Mouse (Mus musculus) ES-E14 (cell line): Measurements from ENCODE around the gene Icam1.

Experiments used
- CHD2 ChIP-seq: IDR thresholded peaks from 2 replicates; pipeline ENCODE4 v1.6.1; 2014; ENCODE audit warnings: mild to moderate bottlenecking, low read depth, low read length, inconsistent platforms
- HCFC1 ChIP-seq: IDR thresholded peaks from 2 replicates; pipeline ENCODE4 v1.6.1; 2012; ENCODE audit warnings: low read length, inconsistent platforms, borderline replicate concordance; ENCODE audit not compliant: insufficient read depth
- MAFK ChIP-seq: IDR thresholded peaks from 2 replicates; pipeline ENCODE4 v1.6.1; 2014; ENCODE audit warnings: mild to moderate bottlenecking, low read depth, low read length, inconsistent platforms; ENCODE audit not compliant: insufficient read depth
- ZC3H11A ChIP-seq: IDR thresholded peaks from 2 replicates; pipeline ENCODE4 v1.6.1; 2012; ENCODE audit warnings: low read depth, mild to moderate bottlenecking, inconsistent platforms, low read length, borderline replicate concordance
- ZNF384 ChIP-seq: IDR thresholded peaks from 2 replicates; pipeline ENCODE4 v1.6.1; 2012; ENCODE audit warnings: low read depth, low read length, inconsistent platforms

DNA sequence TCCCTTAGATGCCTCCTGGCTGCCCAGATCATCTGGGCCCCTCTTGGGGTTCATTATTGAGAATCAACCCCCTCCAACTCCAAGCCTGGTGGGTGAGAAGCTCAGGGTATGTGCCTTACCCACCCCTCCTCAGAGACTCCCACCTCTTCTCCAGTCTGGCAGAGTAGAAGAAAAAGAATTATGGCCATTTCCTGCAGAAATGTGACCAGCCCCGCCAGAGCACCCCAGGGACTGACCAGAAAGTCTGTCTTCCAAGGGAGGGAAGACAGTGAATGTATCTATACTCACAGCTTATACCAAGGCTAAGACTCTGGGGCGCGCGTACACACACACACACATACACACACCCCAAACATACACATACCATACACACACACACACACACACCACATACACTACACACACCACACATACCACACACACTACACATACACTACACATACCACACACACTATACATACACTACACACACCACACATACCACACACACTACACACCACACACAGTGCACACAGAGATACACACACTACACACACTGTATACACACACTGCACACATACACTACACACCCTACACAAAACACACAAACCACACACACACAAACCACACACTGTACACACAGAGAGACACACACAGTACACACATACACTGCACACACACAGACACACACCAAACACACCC is 42.6 kb upstream of the Icam1 start:
- TF ChIP-seq HCFC1 (no peak), MAFK (no peak), CHD2 (no peak), ZC3H11A (no peak), ZNF384 (no peak)
